Mouse (Mus musculus) heart, adult 8-10 months (tissue): ENCODE results near the gene Atxn7. TPM values are rescaled to one million over a fixed set of nuclear protein-coding genes. Genes with fewer than 3 reads are reported as not detected.
A peak's percentile ranks its signal among the peaks of the same experiment; 100 is the strongest.

ENCODE experiments used
- DNase-seq: peaks from one replicate; pipeline ENCODE4 v3.0.0; 2022; ENCODE audit warnings: low spot score
- total RNA-seq, 4 experiments: library from RNA; stranded (reverse); gene quantifications; 2 replicates each; pipeline ENCODE4 v1.2.4; 2022

The Atxn7 gene
- total RNA-seq, 4 experiments from 2014 or later, result 12.5 to 17.3 (median 16.1) TPM

- peak; percentile 88 for DNase-seq
Observed at GRCm38 (mm10) chr14:14120230-14121096, 159.2 kb downstream of the Atxn7 start, which contains the start of gene Psmd6. Gene Psmd6 (minus strand): TSS chr14:14120984.

Other genes starting within 250 kb of the Atxn7 start
- not detected for gene Gm281, start 47.0 kb upstream of the Atxn7 start, total RNA-seq
- gene Thoc7, start 412 bp downstream of the Atxn7 start, total RNA-seq, result 10 to 100 TPM; 80.7 to 94.7 (median 81.9) TPM
- 10 to 100 TPM; 77.2 to 81.1 (median 79.8) TPM for gene Psmd6, start 159.5 kb downstream of the Atxn7 start, total RNA-seq
- not detected for gene Olfr720, start 225.4 kb downstream of the Atxn7 start, total RNA-seq